Mouse (Mus musculus) cerebellum, adult 2 months (tissue): ENCODE data around the gene Kcnc3. TPM values are rescaled to one million over a fixed set of nuclear protein-coding genes. Genes with fewer than 3 reads are reported as not detected.

Experiments
- DNase-seq, 2 experiments: peaks; one replicate each; pipeline ENCODE4 v3.0.0; 2021
- H3K27ac ChIP-seq: fragments of 200-500 bp; 2 replicates; pipeline ENCODE4 v1.5.1; 2012; ENCODE audit warnings: low read length, control low read depth, inconsistent platforms; ENCODE audit not compliant: insufficient read depth
- H3K27me3 ChIP-seq: fragments of 200-500 bp; 2 replicates; pipeline ENCODE4 v1.6.1; 2012; ENCODE audit warnings: inconsistent platforms, mild to moderate bottlenecking, low read length, moderate library complexity; ENCODE audit not compliant: control insufficient read depth, insufficient read depth
- H3K4me1 ChIP-seq: fragments of 200-500 bp; 2 replicates; pipeline ENCODE4 v1.6.1; 2011; ENCODE audit warnings: low read length; ENCODE audit not compliant: control insufficient read depth, insufficient read depth
- H3K4me3 ChIP-seq: fragments of 200-500 bp; replicated peaks from 2 replicates; pipeline ENCODE3; 2011; ENCODE audit warnings: mild to moderate bottlenecking, low read depth, low read length, control low read depth; ENCODE audit not compliant: insufficient read depth
- CTCF ChIP-seq: fragments of 200-500 bp; IDR thresholded peaks from 2 replicates; pipeline ENCODE4 v1.5.1; 2011; ENCODE audit warnings: low read depth, mild to moderate bottlenecking, control low read depth, low read length, moderate library complexity, borderline replicate concordance; ENCODE audit not compliant: insufficient read depth
- POLR2A ChIP-seq: fragments of 200-500 bp; IDR thresholded peaks from 2 replicates; pipeline ENCODE4 v1.6.1; 2011; ENCODE audit warnings: low read length, control low read depth, borderline replicate concordance; ENCODE audit not compliant: insufficient read depth
- WGBS: fragments of 180-500 bp; shearing (Covaris S2); methylation state at CpG from one replicate; pipeline ENCODE4 v1.1.7; 2018; 5-methylcytosine and 5-hydroxymethylcytosine counted together
- polyA plus RNA-seq: library from polyadenylated mRNA; depleted of rRNA; stranded (reverse); fragments of >200 nt; gene quantifications from 2 replicates; pipeline ENCODE4 v1.2.3, GENCODE M21; 2012

Kcnc3 gene
- polyA plus RNA-seq, 1 experiment, result 368 TPM

DNA sequence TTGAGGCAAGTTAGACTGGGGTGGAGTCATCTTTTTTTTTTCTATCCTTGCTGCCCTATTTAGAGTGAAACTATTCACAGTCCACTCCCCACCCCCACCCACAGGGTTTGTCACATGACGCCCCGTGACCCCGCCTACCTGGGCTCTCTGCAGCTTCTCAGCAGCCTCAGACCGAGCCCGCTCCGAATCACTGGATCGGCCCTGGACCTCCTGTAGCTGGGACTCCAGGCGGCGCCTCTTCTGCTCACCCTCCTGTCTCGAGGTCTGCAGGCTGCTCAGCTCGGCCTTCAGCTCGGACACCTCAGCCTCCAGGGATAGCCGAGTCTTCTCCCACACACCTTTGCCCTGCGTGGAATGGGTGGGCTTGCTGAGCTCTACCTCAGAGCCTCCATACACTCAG lies 34.4 kb downstream of the Kcnc3 start:
- Histone ChIP-seq H3K27ac (peak overlapping the region; percentile 98), H3K4me1 (peaks cover 34% of the 10 kb centered on the region), H3K27me3 (no peaks in the 10 kb centered on the region), H3K4me3 (peak overlapping the region; percentile 83)
- DNase-seq, result peak; percentile 88 to 93
- WGBS, result 10% methylated on average over 14 of the region's 14 CpGs
- TF ChIP-seq POLR2A (peak; percentile 78), CTCF (no peak)

DNA sequence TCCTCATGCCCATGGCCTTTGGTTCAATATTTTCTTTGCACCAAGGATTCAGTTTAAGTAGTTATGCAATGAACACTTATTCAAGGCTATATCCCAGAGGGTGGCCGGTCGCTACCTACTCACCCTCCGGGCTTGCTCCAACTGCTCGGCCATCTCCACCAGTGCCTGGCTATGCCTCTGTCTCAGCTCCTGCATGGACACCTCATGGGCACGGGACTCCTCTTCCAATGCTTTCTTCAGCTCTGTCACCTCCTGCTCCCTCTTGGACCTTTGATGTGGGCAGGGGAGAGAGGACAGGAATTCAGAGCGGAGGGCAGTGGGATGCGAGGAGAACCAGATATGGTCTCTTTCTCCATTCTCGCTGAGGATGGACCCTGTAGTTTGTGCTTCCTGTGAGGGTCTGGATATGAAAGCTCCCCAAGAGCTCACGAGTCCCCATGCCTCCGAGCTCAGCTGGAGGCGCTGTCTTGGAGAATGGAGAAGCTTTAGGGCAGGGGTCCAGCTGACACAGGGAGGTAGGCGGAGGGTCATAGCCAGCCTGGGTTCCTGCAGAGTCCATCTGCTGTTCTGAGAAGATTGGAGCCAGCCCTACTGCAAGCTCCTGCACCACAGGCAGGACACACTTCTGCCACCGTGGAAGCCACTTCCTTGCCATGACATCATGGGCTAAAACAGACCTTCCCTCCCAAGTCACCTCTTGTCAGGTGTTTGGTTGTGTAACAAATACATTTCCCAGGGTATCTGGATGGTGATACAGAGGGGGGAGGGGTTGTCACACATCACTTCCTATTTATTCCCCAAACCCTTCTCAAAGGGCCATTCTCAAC lies 35.0 kb downstream of the Kcnc3 start:
- 9% methylated on average over 13 of the region's 13 CpGs for WGBS

GRCm38 (mm10) chr7:44626068-44626385 lies 35.6 kb downstream of the Kcnc3 start:
- WGBS, result 19% methylated on average over 1 of the region's 1 CpGs
- Histone ChIP-seq H3K27ac (peak overlapping the region; percentile 85), H3K4me1 (peaks cover 34% of the 10 kb centered on the region), H3K4me3 (no peak overlapping the region), H3K27me3 (no peaks in the 10 kb centered on the region)
- TF ChIP-seq CTCF, result peak; percentile 37; the same call in 1 of the 2 replicates
- no peak for TF ChIP-seq POLR2A
- DNase-seq, result no peak

More for the DNA sequence above, 35.0 kb downstream of the Kcnc3 start:
- no peak for TF ChIP-seq CTCF
- TF ChIP-seq POLR2A, result peak; percentile 63
- Histone ChIP-seq H3K27me3 (no peaks in the 10 kb centered on the region), H3K4me3 (peak overlapping the region; percentile 83), H3K27ac (peak overlapping the region; percentile 98), H3K4me1 (peaks cover 34% of the 10 kb centered on the region)
- DNase-seq, result peak; percentile 93 to 97

DNA sequence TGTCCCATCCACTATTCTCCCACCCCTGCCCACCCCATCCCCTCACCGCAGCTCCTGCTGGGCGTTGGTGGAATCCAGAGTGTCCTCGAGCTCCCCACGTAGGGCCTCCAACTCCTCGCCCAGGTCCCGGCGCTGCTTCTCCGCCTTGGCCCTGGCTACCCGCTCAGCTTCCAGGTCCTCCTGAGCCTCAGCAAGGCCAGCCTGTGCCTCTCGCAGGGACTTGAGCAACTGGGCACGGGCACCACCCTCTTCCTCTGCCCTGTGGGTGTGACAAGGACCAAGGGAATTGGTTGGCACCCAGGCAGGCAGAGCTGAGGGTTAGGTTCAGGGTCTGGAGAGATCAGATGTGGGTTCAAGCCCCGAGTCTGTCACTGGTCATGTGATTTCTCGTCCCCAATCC lies 36.5 kb downstream of the Kcnc3 start:
- TF ChIP-seq CTCF, result no peak
- TF ChIP-seq POLR2A, result no peak
- Histone ChIP-seq H3K27me3 (no peaks in the 10 kb centered on the region), H3K4me1 (peaks cover 35% of the 10 kb centered on the region), H3K27ac (peak overlapping the region; percentile 41), H3K4me3 (no peak overlapping the region)
- DNase-seq, result peak in 1 of 2 experiments; percentile 48
- 52% methylated on average over 13 of the region's 13 CpGs for WGBS

DNA sequence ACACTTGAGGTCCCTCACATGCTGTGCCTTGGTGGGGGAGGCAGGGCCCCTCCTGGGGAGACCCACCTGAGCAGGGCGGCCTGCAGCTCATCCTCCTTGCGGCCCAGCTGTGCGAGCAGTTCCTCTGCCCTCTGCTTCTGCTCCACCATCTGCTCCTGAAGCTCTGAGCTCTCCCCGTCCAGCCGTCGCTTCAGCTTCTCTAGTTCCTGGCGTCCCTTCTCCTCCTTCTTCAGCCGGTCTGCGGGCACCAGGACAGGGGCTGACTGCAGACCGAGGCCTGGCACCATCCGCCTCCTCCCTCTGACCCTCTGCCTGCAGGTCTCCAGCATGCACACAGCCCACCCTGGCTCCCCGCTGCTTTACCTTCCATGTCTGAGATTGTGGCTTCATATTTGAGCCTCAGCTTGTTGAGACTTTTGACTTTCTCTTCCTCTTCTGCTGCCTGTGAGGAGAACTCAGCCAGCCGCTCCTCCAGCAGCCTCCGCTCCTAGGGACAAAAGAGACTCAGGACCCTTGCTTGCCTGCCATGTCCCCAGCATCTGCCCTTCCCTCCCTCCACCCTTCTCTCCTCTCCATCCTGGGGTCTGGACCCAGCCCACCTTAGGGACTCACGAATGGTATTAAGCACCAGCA lies 38.1 kb downstream of the Kcnc3 start:
- DNase-seq, result no peak
- Histone ChIP-seq H3K4me3 (no peak overlapping the region), H3K4me1 (peaks cover 32% of the 10 kb centered on the region), H3K27me3 (no peaks in the 10 kb centered on the region), H3K27ac (peak overlapping the region; percentile 59; the same call in 1 of the 2 replicates)
- TF ChIP-seq CTCF, result no peak
- TF ChIP-seq POLR2A, result no peak
- WGBS, result 52% methylated on average over 15 of the region's 15 CpGs

- Histone ChIP-seq H3K27ac (no peak overlapping the region), H3K27me3 (no peaks in the 10 kb centered on the region), H3K4me3 (no peak overlapping the region), H3K4me1 (peaks cover 23% of the 10 kb centered on the region)
- no peak for TF ChIP-seq POLR2A
- no peak for TF ChIP-seq CTCF
- 86% methylated on average over 13 of the region's 13 CpGs for WGBS
- no peak for DNase-seq
Measured at GRCm38 (mm10) chr7:44630437-44630836, 40.0 kb downstream of the Kcnc3 start.

DNA sequence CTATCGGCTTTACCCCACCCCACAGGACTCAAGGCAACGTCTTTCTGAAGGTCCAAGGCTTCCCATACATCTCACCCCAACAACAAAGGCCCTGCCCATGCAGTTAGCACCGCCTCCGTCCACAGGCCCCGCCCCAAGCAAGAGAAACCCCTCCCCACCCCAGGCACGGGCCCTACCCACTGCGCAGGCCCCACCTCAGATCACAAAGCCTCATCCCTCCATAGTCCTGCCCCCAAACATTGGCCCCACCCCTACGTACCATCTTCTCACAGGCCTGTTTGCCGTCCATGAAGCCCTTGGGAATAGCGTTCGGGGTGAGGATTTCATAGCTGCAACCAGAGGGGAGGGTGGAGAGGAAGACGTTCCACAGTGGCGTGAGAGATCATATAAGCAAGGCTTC lies 42.2 kb downstream of the Kcnc3 start:
- H3K4me1 ChIP-seq, result peaks cover 17% of the 10 kb centered on the region
- DNase-seq, result no peak
- WGBS, result 65% methylated on average over 13 of the region's 13 CpGs
- H3K27ac ChIP-seq, result no peak overlapping the region
- TF ChIP-seq POLR2A (no peak), CTCF (no peak)
- H3K4me3 ChIP-seq, result no peak overlapping the region
- no peaks in the 10 kb centered on the region for H3K27me3 ChIP-seq

GRCm38 (mm10) chr7:44633407-44633806 lies 42.9 kb downstream of the Kcnc3 start:
- peaks cover 14% of the 10 kb centered on the region for H3K4me1 ChIP-seq
- no peak overlapping the region for H3K27ac ChIP-seq
- WGBS, result 50% methylated on average over 15 of the region's 15 CpGs
- H3K4me3 ChIP-seq, result no peak overlapping the region
- TF ChIP-seq POLR2A (no peak), CTCF (peak; percentile 56; the same call in 1 of the 2 replicates)
- no peak for DNase-seq
- no peaks in the 10 kb centered on the region for H3K27me3 ChIP-seq
